Mouse (Mus musculus) liver, embryonic 12.5 days (tissue): ENCODE data around the gene Slc17a7. TPM values are rescaled to one million over a fixed set of nuclear protein-coding genes. Genes with fewer than 3 reads are reported as not detected.
"Not testable (repeated sequence)": the region's sequence is repeated elsewhere in the genome, so short reads cannot be mapped to it uniquely, and the experiment has no call there.

Experiments used
- ATAC-seq: fragments of 200-750 bp; cut with Nextera tagmentation; 2 replicates; pipeline ENCODE4 v1.8.0; 2017; ENCODE audit warnings: moderate number of reproducible peaks, mild to moderate bottlenecking, moderate library complexity
- H3K27ac ChIP-seq: fragments of 300-500 bp; sonication (generic); 2 replicates; pipeline ENCODE4 v1.5.1; 2016; ENCODE audit warnings: mild to moderate bottlenecking
- H3K27me3 ChIP-seq: fragments of 300-500 bp; sonication (generic); replicated peaks from 2 replicates; pipeline ENCODE4 v1.6.1; 2016; ENCODE audit warnings: mild to moderate bottlenecking, moderate library complexity
- H3K36me3 ChIP-seq: fragments of 300-500 bp; sonication (generic); 2 replicates; pipeline ENCODE4 v1.6.1; 2016; ENCODE audit warnings: mild to moderate bottlenecking, moderate library complexity
- H3K4me1 ChIP-seq: fragments of 300-500 bp; sonication (generic); 2 replicates; pipeline ENCODE4 v1.6.1; 2016
- H3K4me2 ChIP-seq: fragments of 300-500 bp; sonication (generic); 2 replicates; pipeline ENCODE4 v1.6.1; 2016; ENCODE audit warnings: mild to moderate bottlenecking, moderate library complexity
- H3K4me3 ChIP-seq: fragments of 300-500 bp; sonication (generic); 2 replicates; pipeline ENCODE4 v1.5.1; 2016; ENCODE audit warnings: mild to moderate bottlenecking, moderate library complexity
- H3K9ac ChIP-seq: fragments of 300-500 bp; sonication (generic); 2 replicates; pipeline ENCODE4 v1.6.1; 2016; ENCODE audit warnings: mild to moderate bottlenecking, moderate library complexity
- H3K9me3 ChIP-seq: fragments of 300-500 bp; sonication (generic); replicated peaks from 2 replicates; pipeline ENCODE4 v1.6.1; 2016; ENCODE audit warnings: mild to moderate bottlenecking, moderate library complexity
- WGBS: fragments of 180-500 bp; shearing (Covaris S2); methylation state at CpG from one replicate; pipeline ENCODE4 v1.1.7; 2016; ENCODE audit not compliant: insufficient replicate concordance; 5-methylcytosine and 5-hydroxymethylcytosine counted together
- polyA plus RNA-seq: library from polyadenylated mRNA; unstranded; fragments of >200 nt; fragmentation: Nextera tagmentation; extraction: Ambion mirVana; gene quantifications from 2 replicates; pipeline ENCODE4 v1.2.1, GENCODE M21; 2016

Gene Slc17a7
- polyA plus RNA-seq, 1 experiment from 2014 or later = not detected

GRCm38 (mm10) chr7:45125649-45126048, 38.1 kb upstream of the Slc17a7 start:
- peak overlapping the region; percentile 98 for H3K9ac ChIP-seq
- H3K27me3 ChIP-seq, ATAC-seq, H3K9me3 ChIP-seq: not testable (repeated sequence)
- 53% methylated on average over 5 of the region's 5 CpGs for WGBS
- peak overlapping the region; percentile 90 for H3K4me2 ChIP-seq
- peak overlapping the region; percentile 94 for H3K4me3 ChIP-seq
- peak overlapping the region; percentile 95 for H3K27ac ChIP-seq
- H3K4me1 ChIP-seq = peaks cover 76% of the 10 kb centered on the region
- peaks cover 57% of the 10 kb centered on the region for H3K36me3 ChIP-seq

DNA sequence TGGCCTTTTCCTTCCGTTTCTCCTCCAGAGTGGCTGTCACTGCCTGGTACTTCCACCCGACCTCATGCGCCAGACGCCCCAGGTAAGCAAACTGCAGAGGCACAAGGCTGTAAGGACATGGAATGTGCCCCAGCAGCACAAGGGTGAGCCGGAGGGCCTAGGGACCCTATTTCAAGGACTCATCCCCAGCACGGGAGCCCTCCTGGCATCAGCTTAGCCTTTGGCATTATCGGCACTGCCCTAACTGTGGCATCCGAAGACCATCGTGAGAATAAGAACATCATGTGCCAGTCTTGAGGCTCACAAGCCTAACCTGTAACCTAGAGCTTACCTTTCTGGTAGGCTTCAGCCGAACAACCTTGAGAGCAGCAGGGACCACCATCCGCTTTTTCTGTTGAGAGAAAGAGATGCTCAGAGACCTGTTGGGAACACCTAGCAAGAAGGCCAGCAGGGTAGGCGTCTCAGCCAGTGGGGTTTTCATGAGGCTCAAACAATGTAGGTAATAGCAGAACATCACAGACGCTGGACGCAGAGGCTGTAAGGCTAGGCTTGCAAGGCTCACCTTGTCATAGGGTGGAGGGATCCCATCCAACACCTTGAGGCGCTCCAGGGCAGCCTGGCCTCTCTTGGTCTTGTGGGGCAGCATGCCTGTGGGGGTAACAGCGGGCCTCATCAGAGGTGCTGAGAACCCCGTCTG, 37.5 kb upstream of the Slc17a7 start:
- ATAC-seq = no peak
- WGBS = 42% methylated on average over 17 of the region's 17 CpGs
- Histone ChIP-seq H3K27ac (peak overlapping the region; percentile 95), H3K27me3 (no peaks in the 10 kb centered on the region), H3K4me1 (peaks cover 70% of the 10 kb centered on the region), H3K36me3 (peaks cover 51% of the 10 kb centered on the region), H3K4me2 (peak overlapping the region; percentile 90), H3K4me3 (peak overlapping the region; percentile 94), H3K9me3 (no peaks in the 10 kb centered on the region), H3K9ac (peak overlapping the region; percentile 98)

DNA sequence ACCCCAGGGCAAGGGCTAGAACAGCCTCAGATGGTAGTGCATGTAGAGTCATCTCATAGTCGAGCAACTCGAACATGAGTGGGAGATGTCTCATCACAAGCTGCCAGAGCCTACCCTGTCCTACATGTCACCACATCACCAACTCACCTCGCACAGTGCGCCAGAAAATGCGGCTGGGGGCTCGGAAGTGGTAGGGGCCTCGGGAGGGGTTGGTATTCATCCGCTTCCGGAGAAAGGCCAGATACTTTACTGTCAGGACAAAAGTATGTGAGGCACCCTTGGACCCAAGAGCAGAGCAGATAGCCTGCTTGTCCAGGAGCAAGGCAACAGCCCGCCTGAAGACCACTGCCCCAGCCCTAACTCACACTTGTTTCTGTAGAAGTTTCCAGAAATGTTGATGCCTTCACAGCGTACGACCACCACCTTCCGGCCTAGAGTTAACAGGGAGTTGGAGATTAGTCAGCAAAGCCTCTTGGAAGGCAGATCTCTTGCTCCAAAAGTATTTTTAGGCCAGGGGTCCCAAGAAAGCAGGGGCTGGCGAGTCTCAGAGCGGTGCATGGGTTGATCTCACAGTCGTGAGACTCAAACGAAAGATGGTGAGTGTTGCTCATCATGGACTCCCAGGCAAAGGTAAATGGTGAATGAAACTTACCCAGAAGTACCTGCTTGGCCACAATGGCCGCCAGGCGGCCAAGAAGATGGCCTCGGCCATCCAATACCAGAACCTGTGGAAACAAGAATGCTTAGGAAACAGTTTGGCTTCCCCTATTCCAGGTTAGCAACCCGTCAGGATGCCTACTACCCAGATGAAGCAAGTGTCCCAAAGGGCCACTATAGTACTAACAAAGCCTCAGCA, 36.7 kb upstream of the Slc17a7 start:
- Histone ChIP-seq H3K27me3 (no peaks in the 10 kb centered on the region), H3K4me3 (peak overlapping the region; percentile 94), H3K9ac (peak overlapping the region; percentile 98), H3K9me3 (no peaks in the 10 kb centered on the region), H3K4me2 (peak overlapping the region; percentile 90), H3K4me1 (peaks cover 63% of the 10 kb centered on the region), H3K36me3 (peaks cover 43% of the 10 kb centered on the region), H3K27ac (peak overlapping the region; percentile 95)
- WGBS = 12% methylated on average over 21 of the region's 21 CpGs
- ATAC-seq = no peak

GRCm38 (mm10) chr7:45127700-45128224, 36.0 kb upstream of the Slc17a7 start:
- Histone ChIP-seq H3K27ac (peak overlapping the region; percentile 95), H3K9ac (peak overlapping the region; percentile 98), H3K4me3 (peak overlapping the region; percentile 94), H3K36me3 (peaks cover 36% of the 10 kb centered on the region), H3K4me1 (peaks cover 58% of the 10 kb centered on the region), H3K4me2 (peak overlapping the region; percentile 90), H3K27me3 (no peaks in the 10 kb centered on the region), H3K9me3 (no peaks in the 10 kb centered on the region)
- no peak for ATAC-seq
- WGBS = 0% methylated on average over 6 of the region's 6 CpGs

DNA sequence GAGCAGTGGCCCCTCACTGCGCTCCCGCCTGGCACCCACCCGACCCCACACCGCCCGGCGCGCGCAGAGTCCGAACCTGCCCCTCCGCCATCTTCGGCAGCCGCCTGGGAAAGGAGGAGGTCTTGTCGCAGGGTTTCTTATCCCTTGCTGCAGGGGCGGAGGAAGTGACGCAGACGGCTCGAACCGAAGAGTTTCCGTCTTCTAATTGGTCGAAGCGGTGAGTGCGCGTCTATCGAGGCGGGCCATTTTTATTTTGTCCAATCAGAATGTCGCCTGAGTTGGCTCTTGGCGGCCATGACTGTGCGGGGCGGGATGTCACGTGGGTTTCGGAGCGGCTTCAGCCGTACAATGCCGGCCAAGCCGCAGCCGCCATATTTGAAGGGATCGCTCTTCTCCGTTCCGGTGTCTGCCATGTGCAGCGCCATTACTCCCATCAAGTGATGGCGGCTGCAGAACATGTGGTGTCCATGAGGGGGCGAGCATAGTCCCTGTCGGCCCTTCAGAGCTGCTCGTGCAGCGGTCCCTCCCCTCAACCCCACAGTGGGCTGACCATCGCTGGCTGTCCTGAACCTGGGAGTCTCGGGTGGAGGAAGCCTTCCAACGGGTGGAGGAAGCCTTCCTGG, 35.0 kb upstream of the Slc17a7 start, which contains the start of gene Rpl13a:
Rpl13a (minus strand) TSS at position 138 of the 623 bp plus-strand sequence.
- H3K4me1 ChIP-seq = peaks cover 52% of the 10 kb centered on the region

GRCm38 (mm10) chr7:45129318-45129717, 34.4 kb upstream of the Slc17a7 start:
- peaks cover 58% of the 10 kb centered on the region for H3K4me1 ChIP-seq
- H3K9ac ChIP-seq = peak overlapping the region; percentile 84
- no peaks in the 10 kb centered on the region for H3K9me3 ChIP-seq
- H3K27me3 ChIP-seq = no peaks in the 10 kb centered on the region
- peaks cover 40% of the 10 kb centered on the region for H3K36me3 ChIP-seq
- peak overlapping the region; percentile 94 for H3K4me3 ChIP-seq
- WGBS = 3% methylated on average over 17 of the region's 17 CpGs
- H3K4me2 ChIP-seq = peak overlapping the region; percentile 88
- peak; percentile 5; the same call in 1 of the 2 replicates for ATAC-seq
- peak overlapping the region; percentile 88 for H3K27ac ChIP-seq

More for the DNA sequence above, 35.0 kb upstream of the Slc17a7 start, which contains the start of gene Rpl13a:
- peak; percentile 79 for ATAC-seq
- Histone ChIP-seq H3K4me3 (peak within 1 kb of the TSS; percentile 94), H3K27ac (peak within 1 kb of the TSS; percentile 95), H3K27me3 (no peaks in the 10 kb centered on the region), H3K9ac (peak within 1 kb of the TSS; percentile 98), H3K36me3 (peaks cover 38% of the 10 kb centered on the region), H3K4me2 (peak within 1 kb of the TSS; percentile 90), H3K9me3 (no peaks in the 10 kb centered on the region)
- whole genome bisulfite sequencing = under 1% methylated on average over 48 of the region's 48 CpGs

DNA sequence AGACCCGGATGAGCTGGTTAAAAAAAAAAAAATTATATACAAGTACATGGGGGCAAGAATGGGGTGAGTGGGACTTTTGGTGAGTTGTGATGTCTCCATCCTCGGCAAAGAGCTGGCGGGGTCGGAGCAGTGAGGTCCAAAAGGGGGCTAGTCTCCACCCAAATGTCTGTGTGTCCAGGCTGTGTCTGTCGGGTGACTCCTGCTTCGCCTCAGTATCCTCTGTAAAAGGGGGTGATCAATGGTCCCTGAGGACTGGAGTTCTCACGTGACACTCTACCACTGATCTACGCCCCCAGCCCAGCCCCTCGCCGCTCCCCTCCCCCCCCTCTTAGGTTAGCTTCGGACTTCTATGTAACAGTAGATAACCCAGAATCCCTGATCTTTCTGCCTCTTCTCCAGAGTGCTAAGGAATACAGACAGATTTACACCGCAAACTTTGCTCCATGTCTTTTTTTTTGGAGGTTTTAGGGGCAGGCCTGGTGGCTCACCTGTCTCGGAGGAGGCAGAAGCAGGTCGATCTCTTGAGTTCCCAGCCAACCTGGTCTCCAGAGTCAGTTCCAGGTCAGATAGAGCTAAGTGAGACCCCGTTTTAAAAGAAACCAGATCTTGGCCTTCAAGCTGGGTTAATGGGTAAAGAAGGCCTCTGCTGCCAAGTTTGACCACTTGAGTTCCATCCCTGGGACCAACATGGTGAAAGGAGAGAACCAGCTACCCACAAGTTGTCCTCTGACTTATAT, 33.8 kb upstream of the Slc17a7 start:
- peak overlapping the region; percentile 84 for H3K9ac ChIP-seq
- peaks cover 58% of the 10 kb centered on the region for H3K4me1 ChIP-seq

GRCm38 (mm10) chr7:45131850-45132249, 31.9 kb upstream of the Slc17a7 start:
- Histone ChIP-seq H3K9me3 (no peaks in the 10 kb centered on the region), H3K4me3 (no peak overlapping the region), H3K27ac (no peak overlapping the region), H3K4me1 (peaks cover 55% of the 10 kb centered on the region), H3K9ac (no peak overlapping the region), H3K36me3 (peaks cover 19% of the 10 kb centered on the region), H3K4me2 (no peak overlapping the region), H3K27me3 (no peaks in the 10 kb centered on the region)
- WGBS = 81% methylated on average over 11 of the region's 11 CpGs
- no peak for ATAC-seq

More for the DNA sequence above, 33.8 kb upstream of the Slc17a7 start:
- no peak for ATAC-seq
- Histone ChIP-seq H3K27me3 (no peaks in the 10 kb centered on the region), H3K4me2 (peak overlapping the region; percentile 88), H3K4me3 (peak overlapping the region; percentile 94), H3K36me3 (peaks cover 38% of the 10 kb centered on the region), H3K9me3 (no peaks in the 10 kb centered on the region), H3K27ac (peak overlapping the region; percentile 88)
- WGBS = 43% methylated on average over 15 of the region's 15 CpGs

DNA sequence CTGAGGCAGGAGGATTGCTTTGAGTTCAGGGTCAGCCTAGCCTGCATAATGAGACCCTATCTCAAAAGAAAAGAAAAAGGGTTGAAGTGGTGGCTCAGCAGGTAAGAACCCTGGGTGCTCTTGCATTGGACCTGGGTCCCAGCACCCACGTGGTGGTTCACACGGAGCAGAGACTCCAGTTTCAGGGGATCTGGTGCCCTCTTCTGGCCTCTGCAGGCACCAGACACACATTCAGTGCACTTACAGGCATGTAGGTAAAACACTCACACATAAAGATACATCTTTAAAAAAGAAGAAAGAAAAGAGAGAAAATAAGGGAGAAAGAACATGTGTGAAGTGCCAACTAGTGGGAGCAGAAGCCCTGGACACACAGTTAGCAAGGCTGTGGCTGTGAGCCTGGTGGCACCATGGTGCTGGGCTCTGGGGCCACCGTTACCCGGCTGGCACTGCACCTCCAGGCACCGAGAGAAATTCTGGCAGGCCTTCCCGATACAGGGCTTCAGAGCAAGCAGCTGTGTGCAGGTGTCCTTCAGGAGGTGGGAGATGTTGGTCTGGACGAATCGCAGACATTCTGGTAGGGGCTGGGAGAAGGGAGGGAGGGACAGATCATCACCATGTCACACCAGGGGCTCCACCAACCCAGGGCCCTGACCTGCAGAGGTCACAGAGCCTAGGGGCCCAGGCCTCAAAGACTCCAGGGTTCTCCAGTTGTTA, 30.1 kb upstream of the Slc17a7 start:
- Histone ChIP-seq H3K4me3 (no peak overlapping the region), H3K4me2 (peak overlapping the region; percentile 94; the same call in 1 of the 2 replicates), H3K4me1 (peaks cover 63% of the 10 kb centered on the region), H3K9me3 (no peaks in the 10 kb centered on the region), H3K9ac (no peak overlapping the region), H3K27ac (0 out of 2 replicates have a peak overlapping the region, but pooled peaks have one; percentile 83), H3K27me3 (no peaks in the 10 kb centered on the region), H3K36me3 (peaks cover 9% of the 10 kb centered on the region)
- 78% methylated on average over 8 of the region's 8 CpGs for WGBS
- ATAC-seq = no peak

DNA sequence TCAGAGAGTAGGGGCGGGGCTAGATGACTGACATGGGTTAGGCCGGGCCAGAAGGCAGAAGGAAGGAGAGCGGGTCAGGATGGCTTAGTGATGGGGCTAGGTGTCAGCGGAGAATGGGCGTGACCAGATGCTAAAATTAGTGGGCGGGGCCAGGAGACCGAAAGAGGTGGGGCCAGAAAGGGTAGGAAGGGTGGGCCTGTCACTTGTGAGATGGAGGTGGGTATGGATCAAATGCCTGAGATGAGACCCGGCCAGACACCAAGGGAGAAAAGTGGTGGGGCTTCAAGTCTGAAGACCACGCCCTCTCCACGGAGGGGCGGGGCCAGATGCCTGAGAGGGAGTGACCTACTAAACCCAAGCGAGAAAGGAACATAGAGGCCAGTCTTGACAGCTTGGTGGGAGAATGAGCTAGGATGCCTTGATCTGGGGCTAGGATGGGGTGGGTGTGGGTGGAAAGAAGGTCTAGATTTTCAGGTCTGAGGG, 29.2 kb upstream of the Slc17a7 start:
- Histone ChIP-seq H3K36me3 (peaks cover 10% of the 10 kb centered on the region), H3K9ac (peak overlapping the region; percentile 81), H3K4me2 (peak overlapping the region; percentile 94), H3K4me3 (peak overlapping the region; percentile 75), H3K4me1 (peaks cover 66% of the 10 kb centered on the region), H3K27ac (peak overlapping the region; percentile 83), H3K9me3 (no peaks in the 10 kb centered on the region), H3K27me3 (no peaks in the 10 kb centered on the region)
- 3% methylated on average over 12 of the region's 12 CpGs for WGBS
- peak; percentile 59 for ATAC-seq
